ENCODE assay signal across 12 mouse cellular contexts in genomic region chr11:88638936-88639542, GRCm38 (mm10).
DNase-seq lines count a peak whose midpoint lies in the region; ATAC-seq lines count a peak whose summit lies in the region.
"Had no signal": no experiment of that assay in that cellular context is flagged by ENCODE, and none has a peak within 500 bp of the region (broad histone marks: within the 10 kb centered on the region; RNA-seq: fewer than 3 reads in every experiment).

No protein-coding gene starts in this region.

- H3K27ac ChIP-seq in midbrain, embryonic 15.5 days = peak overlapping the region; percentile 32
- H3K27ac ChIP-seq in midbrain, embryonic 16.5 days (ENCODE audit: low read length) = no peak overlapping the region
- peak overlapping the region; percentile 48 for H3K27ac ChIP-seq in heart, embryonic 15.5 days

- no peak for ATAC-seq in midbrain, embryonic 15.5 days (replicated peaks)
- no peak for ATAC-seq in midbrain, embryonic 16.5 days
- no peak for ATAC-seq in heart, embryonic 15.5 days (replicated peaks; ENCODE audit: insufficient number of reproducible peaks, insufficient read depth, low FRiP score, low read depth)
- ATAC-seq in frontal cortex, adult (ENCODE audit: low TSS enrichment) = no peak
- ATAC-seq: Patski had no signal

- no peaks in the 10 kb centered on the region for H3K27me3 ChIP-seq in midbrain, embryonic 15.5 days (replicated peaks)
- H3K27me3 ChIP-seq in midbrain, embryonic 16.5 days (ENCODE audit: control insufficient read depth, insufficient read depth, low read depth, low read length) = no peaks in the 10 kb centered on the region
- no peaks in the 10 kb centered on the region for H3K27me3 ChIP-seq in heart, embryonic 15.5 days
- H3K27me3 ChIP-seq: Patski had no signal

- intact Hi-C loops in heart, postnatal 14 days (cut with DNase I) = no loop called here

- H3K4me2 ChIP-seq in midbrain, embryonic 15.5 days = no peak overlapping the region
- no peak overlapping the region for H3K4me2 ChIP-seq in midbrain, embryonic 16.5 days (ENCODE audit: low read length)
- no peak overlapping the region for H3K4me2 ChIP-seq in heart, embryonic 15.5 days
- H3K4me2 ChIP-seq: lung, embryonic 14.5 days had no signal

- H3K9ac ChIP-seq in midbrain, embryonic 15.5 days = no peak overlapping the region
- no peak overlapping the region for H3K9ac ChIP-seq in midbrain, embryonic 16.5 days (ENCODE audit: low read depth, low read length)
- no peak overlapping the region; the same call in 1 of the 2 replicates for H3K9ac ChIP-seq in heart, embryonic 15.5 days
- H3K9ac ChIP-seq: lung, embryonic 14.5 days had no signal

- peaks cover 30% of the 10 kb centered on the region for H3K4me1 ChIP-seq in midbrain, embryonic 15.5 days
- H3K4me1 ChIP-seq in midbrain, embryonic 16.5 days (ENCODE audit: control insufficient read depth, insufficient read depth, low read length) = peaks cover 20% of the 10 kb centered on the region
- H3K4me1 ChIP-seq in heart, embryonic 15.5 days (replicated peaks) = peaks cover 43% of the 10 kb centered on the region

- WGBS in midbrain, embryonic 15.5 days = 76% methylated on average over 6 of the region's 6 CpGs
- 73% methylated on average over 6 of the region's 6 CpGs for WGBS in midbrain, embryonic 16.5 days
- WGBS in heart, embryonic 15.5 days = 66% methylated on average over 6 of the region's 6 CpGs

- no peaks in the 10 kb centered on the region for H3K9me3 ChIP-seq in midbrain, embryonic 15.5 days
- H3K9me3 ChIP-seq in midbrain, embryonic 16.5 days (replicated peaks; ENCODE audit: control insufficient read depth, low read length, poor library complexity, severe bottlenecking) = no peaks in the 10 kb centered on the region
- no peaks in the 10 kb centered on the region for H3K9me3 ChIP-seq in heart, embryonic 15.5 days (replicated peaks)

- H3K36me3 ChIP-seq in midbrain, embryonic 15.5 days (replicated peaks) = no peaks in the 10 kb centered on the region
- H3K36me3 ChIP-seq in midbrain, embryonic 16.5 days (ENCODE audit: control insufficient read depth, insufficient read depth, low read length) = no peaks in the 10 kb centered on the region
- no peaks in the 10 kb centered on the region for H3K36me3 ChIP-seq in heart, embryonic 15.5 days

- no peak overlapping the region for H3K4me3 ChIP-seq in midbrain, embryonic 15.5 days
- no peak overlapping the region for H3K4me3 ChIP-seq in midbrain, embryonic 16.5 days (ENCODE audit: low read depth, low read length)
- no peak overlapping the region for H3K4me3 ChIP-seq in heart, embryonic 15.5 days

- DNase-seq in heart, adult 11 months = peak; percentile 95
- no peak for DNase-seq in heart, postnatal 14 days
- no peak for DNase-seq in thymus, postnatal 36 days
- DNase-seq in right cerebral cortex, adult 18-20 months = no peak
- DNase-seq: cerebellum, postnatal 36 days; kidney, adult 8-10 months; lung, embryonic 14.5 days had no signal
